Comparison of ENCODE assay signal across 8 mouse cellular contexts in the genomic region with DNA sequence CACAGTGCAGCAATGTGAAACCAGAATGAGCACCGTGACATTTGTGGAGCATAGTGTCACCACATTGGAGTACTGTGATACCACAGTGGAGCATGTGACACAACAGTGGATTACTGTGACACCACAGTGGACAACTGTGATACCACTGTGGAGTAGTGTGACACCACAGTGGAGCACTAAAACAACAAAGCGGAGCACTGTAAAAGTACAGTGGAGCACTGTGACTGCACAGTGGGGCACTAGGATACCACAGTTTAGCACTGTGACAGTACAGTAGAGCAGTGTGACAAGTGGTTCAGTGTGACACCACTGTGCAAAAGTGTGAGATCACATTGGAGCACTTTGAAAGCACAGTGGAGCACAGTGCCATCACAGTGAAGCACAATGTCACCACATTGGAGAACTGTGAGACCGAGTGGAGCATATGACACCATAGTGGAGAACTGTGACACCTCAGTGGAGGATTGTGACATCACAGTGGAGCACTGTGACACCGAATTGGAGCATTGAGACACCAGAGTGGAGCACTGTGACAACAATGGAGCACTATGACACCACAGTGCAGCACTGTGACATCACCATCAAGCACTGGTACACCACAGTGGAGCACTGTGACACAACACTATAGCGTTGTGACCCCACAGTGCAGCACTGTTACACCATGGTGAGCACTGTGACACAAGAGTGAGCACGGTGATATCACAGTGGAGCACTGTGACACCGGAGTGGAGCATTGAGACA.
A peak's percentile ranks its signal among the peaks of the same experiment; 100 is the strongest.
DNase-seq lines count a peak whose midpoint lies in the region; ATAC-seq lines count a peak whose summit lies in the region.

No protein-coding gene starts in this region.

- no peak overlapping the region for H3K9ac ChIP-seq in lung, embryonic 15.5 days
- no peak overlapping the region for H3K9ac ChIP-seq in hindbrain, embryonic 16.5 days (ENCODE audit: low read depth, low read length)
- no peak overlapping the region for H3K9ac ChIP-seq in midbrain, embryonic 16.5 days (ENCODE audit: low read depth, low read length)

- H3K9me3 ChIP-seq in lung, embryonic 15.5 days: peaks cover 18% of the 10 kb centered on the region; the same call in 1 of the 2 replicates
- H3K9me3 ChIP-seq in hindbrain, embryonic 16.5 days (ENCODE audit: control insufficient read depth, low read length): peaks cover 67% of the 10 kb centered on the region
- H3K9me3 ChIP-seq in midbrain, embryonic 16.5 days (replicated peaks; ENCODE audit: control insufficient read depth, low read length, poor library complexity, severe bottlenecking): peaks cover 57% of the 10 kb centered on the region

- 57% methylated on average over 7 of the region's 7 CpGs for WGBS in lung, embryonic 15.5 days
- WGBS in hindbrain, embryonic 16.5 days: 60% methylated on average over 7 of the region's 7 CpGs
- 58% methylated on average over 7 of the region's 7 CpGs for WGBS in midbrain, embryonic 16.5 days

- H3K4me1 ChIP-seq in lung, embryonic 15.5 days: no peaks in the 10 kb centered on the region
- no peaks in the 10 kb centered on the region for H3K4me1 ChIP-seq in hindbrain, embryonic 16.5 days (ENCODE audit: control insufficient read depth, insufficient read depth, low read depth, low read length)
- no peaks in the 10 kb centered on the region for H3K4me1 ChIP-seq in midbrain, embryonic 16.5 days (ENCODE audit: control insufficient read depth, insufficient read depth, low read length)

- no peaks in the 10 kb centered on the region for H3K27me3 ChIP-seq in lung, embryonic 15.5 days
- no peaks in the 10 kb centered on the region for H3K27me3 ChIP-seq in hindbrain, embryonic 16.5 days (replicated peaks; ENCODE audit: control insufficient read depth, insufficient read depth, low read length)
- no peaks in the 10 kb centered on the region for H3K27me3 ChIP-seq in midbrain, embryonic 16.5 days (ENCODE audit: control insufficient read depth, insufficient read depth, low read depth, low read length)

- H3K36me3 ChIP-seq in lung, embryonic 15.5 days: no peaks in the 10 kb centered on the region
- no peaks in the 10 kb centered on the region for H3K36me3 ChIP-seq in hindbrain, embryonic 16.5 days (ENCODE audit: control insufficient read depth, insufficient read depth, low read length)
- no peaks in the 10 kb centered on the region for H3K36me3 ChIP-seq in midbrain, embryonic 16.5 days (ENCODE audit: control insufficient read depth, insufficient read depth, low read length)

- no peak overlapping the region for H3K4me3 ChIP-seq in lung, embryonic 15.5 days
- no peak overlapping the region for H3K4me3 ChIP-seq in hindbrain, embryonic 16.5 days (ENCODE audit: low read length)
- H3K4me3 ChIP-seq in midbrain, embryonic 16.5 days (ENCODE audit: low read depth, low read length): no peak overlapping the region

- no peak for DNase-seq in lung, postnatal 36 days
- DNase-seq in frontal cortex, postnatal 10 days (ENCODE audit: low spot score in 2 of 2): no peak
- DNase-seq in frontal cortex, postnatal 14 days (ENCODE audit: low spot score in 2 of 2): no peak

- H3K27ac ChIP-seq in lung, embryonic 15.5 days: no peak overlapping the region
- H3K27ac ChIP-seq in hindbrain, embryonic 16.5 days (ENCODE audit: low read depth, low read length): no peak overlapping the region
- H3K27ac ChIP-seq in midbrain, embryonic 16.5 days (ENCODE audit: low read length): no peak overlapping the region

- no peak overlapping the region for H3K4me2 ChIP-seq in lung, embryonic 15.5 days
- no peak overlapping the region for H3K4me2 ChIP-seq in hindbrain, embryonic 16.5 days (ENCODE audit: low read length)
- H3K4me2 ChIP-seq in midbrain, embryonic 16.5 days (ENCODE audit: low read length): no peak overlapping the region

- ATAC-seq in lung, embryonic 15.5 days (ENCODE audit: borderline replicate concordance, extremely low read depth, low FRiP score, low TSS enrichment): peak; percentile 17
- 0 out of 2 replicates have a peak, but pooled peaks have one; percentile 11 for ATAC-seq in erythroid progenitor cell, adult 5-6 weeks (replicated peaks; ENCODE audit: low FRiP score, poor library complexity, severe bottlenecking)
- ATAC-seq in hindbrain, embryonic 16.5 days: peak; percentile 43
- ATAC-seq in midbrain, embryonic 16.5 days: peak; percentile 44
- ATAC-seq in inflammation-experienced regulatory T-cells, adult 6 months: no peak
